Mouse (Mus musculus) hindbrain, embryonic 12.5 days (tissue): ENCODE data around the gene Pde6d. TPM values are rescaled to one million over a fixed set of nuclear protein-coding genes. Genes with fewer than 3 reads are reported as not detected.

Source experiments
- ATAC-seq: fragments of 200-750 bp; cut with Nextera tagmentation; 2 replicates; pipeline ENCODE4 v1.8.0; 2017; ENCODE audit warnings: moderate TSS enrichment; ENCODE audit not compliant: low FRiP score
- H3K27ac ChIP-seq: fragments of 300-500 bp; sonication (generic); 2 replicates; pipeline ENCODE4 v1.5.1; 2016; ENCODE audit warnings: mild to moderate bottlenecking
- H3K27me3 ChIP-seq: fragments of 300-500 bp; sonication (generic); 2 replicates; pipeline ENCODE4 v1.6.1; 2016; ENCODE audit warnings: mild to moderate bottlenecking
- H3K36me3 ChIP-seq: fragments of 300-500 bp; sonication (generic); 2 replicates; pipeline ENCODE4 v1.6.1; 2016; ENCODE audit warnings: mild to moderate bottlenecking
- H3K4me1 ChIP-seq: fragments of 300-500 bp; sonication (generic); 2 replicates; pipeline ENCODE4 v1.6.1; 2016
- H3K4me2 ChIP-seq: fragments of 300-500 bp; sonication (generic); replicated peaks from 2 replicates; pipeline ENCODE4 v1.6.1; 2016; ENCODE audit warnings: mild to moderate bottlenecking
- H3K4me3 ChIP-seq: fragments of 300-500 bp; sonication (generic); 2 replicates; pipeline ENCODE4 v1.5.1; 2016; ENCODE audit warnings: mild to moderate bottlenecking
- H3K9ac ChIP-seq: fragments of 300-500 bp; sonication (generic); 2 replicates; pipeline ENCODE4 v1.6.1; 2016; ENCODE audit warnings: mild to moderate bottlenecking, moderate library complexity
- H3K9me3 ChIP-seq: fragments of 300-500 bp; sonication (generic); replicated peaks from 2 replicates; pipeline ENCODE4 v1.6.1; 2016; ENCODE audit warnings: mild to moderate bottlenecking
- WGBS: fragments of 180-500 bp; shearing (Covaris S2); methylation state at CpG from one replicate; pipeline ENCODE4 v1.1.7; 2016; 5-methylcytosine and 5-hydroxymethylcytosine counted together
- polyA plus RNA-seq: library from polyadenylated mRNA; unstranded; fragments of >200 nt; fragmentation: Nextera tagmentation; extraction: Ambion mirVana; gene quantifications from 2 replicates; pipeline ENCODE4 v1.2.1, GENCODE M21; 2016

The Pde6d gene
- polyA plus RNA-seq, 1 experiment from 2014 or later: 93.7 TPM

DNA sequence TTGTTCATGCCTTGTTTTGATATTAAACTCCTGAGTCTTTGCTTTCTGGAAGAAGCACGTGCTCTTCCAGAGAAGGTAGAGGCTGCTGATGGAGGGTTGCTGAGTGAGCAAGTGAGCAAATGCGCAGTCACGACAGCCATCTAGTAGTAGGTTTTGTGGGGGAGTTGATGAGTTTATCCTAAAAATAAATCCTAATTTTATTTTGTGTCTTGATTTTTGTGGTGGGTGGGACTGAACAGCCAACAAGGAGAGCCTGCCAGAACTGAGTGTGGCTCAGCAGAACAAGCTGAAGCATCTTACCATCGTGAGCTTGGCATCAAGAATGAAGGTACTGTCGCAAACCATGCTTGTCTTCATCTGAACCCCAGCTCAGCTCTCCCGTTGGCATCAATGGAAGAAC lies 14.1 kb upstream of the Pde6d start:
- no peak for ATAC-seq
- Histone ChIP-seq H3K4me2 (no peak overlapping the region), H3K27me3 (no peaks in the 10 kb centered on the region), H3K9me3 (no peaks in the 10 kb centered on the region), H3K9ac (no peak overlapping the region), H3K27ac (no peak overlapping the region), H3K36me3 (peaks cover 58% of the 10 kb centered on the region), H3K4me1 (no peaks in the 10 kb centered on the region), H3K4me3 (no peak overlapping the region)
- 94% methylated on average over 6 of the region's 6 CpGs for WGBS

DNA sequence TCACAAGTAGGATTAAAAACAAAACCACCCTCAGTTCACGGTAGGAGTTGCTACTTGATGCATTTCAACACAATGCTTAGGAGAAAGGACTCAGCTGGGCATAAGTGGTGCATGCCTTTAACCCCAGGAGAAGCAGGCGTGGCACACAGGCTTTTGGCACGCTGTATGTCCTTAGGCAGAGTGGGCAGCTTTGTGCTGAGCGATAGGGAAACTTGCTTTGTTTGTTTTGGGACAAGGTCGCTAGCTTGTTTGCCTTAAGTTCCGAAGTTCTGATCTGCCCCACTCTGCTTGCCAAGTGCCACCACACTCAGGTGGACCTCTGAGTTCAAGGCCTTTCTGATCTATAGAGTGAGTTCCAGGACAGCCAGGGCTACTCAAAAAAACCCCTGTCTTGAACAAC lies 12.9 kb upstream of the Pde6d start:
- ATAC-seq: no peak
- no peaks in the 10 kb centered on the region for H3K9me3 ChIP-seq
- no peak overlapping the region for H3K4me2 ChIP-seq
- no peak overlapping the region for H3K27ac ChIP-seq
- H3K27me3 ChIP-seq: no peaks in the 10 kb centered on the region
- WGBS: 97% methylated on average over 6 of the region's 6 CpGs
- H3K9ac ChIP-seq: no peak overlapping the region
- H3K4me1 ChIP-seq: no peaks in the 10 kb centered on the region
- H3K36me3 ChIP-seq: peaks cover 55% of the 10 kb centered on the region
- no peak overlapping the region for H3K4me3 ChIP-seq

DNA sequence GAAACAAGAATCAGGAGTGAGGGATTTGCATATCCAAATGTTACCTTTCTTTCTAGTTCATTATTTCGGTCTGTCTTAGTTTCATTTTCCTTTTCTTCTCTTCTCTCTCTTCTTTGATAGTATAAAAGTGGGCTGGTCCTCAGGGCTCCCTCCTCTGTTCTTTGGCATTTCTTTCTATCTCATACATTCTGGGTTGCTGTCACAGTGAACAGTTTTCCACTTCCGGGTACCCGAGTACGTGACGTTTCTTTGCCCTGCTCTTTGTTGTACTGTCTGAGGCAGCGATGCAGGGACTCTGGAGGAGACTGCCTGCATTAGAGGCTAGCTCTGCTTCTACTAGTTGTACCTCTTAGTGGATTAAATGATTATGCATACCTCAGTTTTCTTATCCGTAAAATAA lies 12.1 kb upstream of the Pde6d start:
- Histone ChIP-seq H3K9ac (no peak overlapping the region), H3K4me1 (no peaks in the 10 kb centered on the region), H3K4me2 (no peak overlapping the region), H3K27ac (no peak overlapping the region), H3K27me3 (no peaks in the 10 kb centered on the region), H3K9me3 (no peaks in the 10 kb centered on the region), H3K4me3 (no peak overlapping the region), H3K36me3 (peaks cover 54% of the 10 kb centered on the region)
- 91% methylated on average over 7 of the region's 7 CpGs for WGBS
- ATAC-seq: no peak

DNA sequence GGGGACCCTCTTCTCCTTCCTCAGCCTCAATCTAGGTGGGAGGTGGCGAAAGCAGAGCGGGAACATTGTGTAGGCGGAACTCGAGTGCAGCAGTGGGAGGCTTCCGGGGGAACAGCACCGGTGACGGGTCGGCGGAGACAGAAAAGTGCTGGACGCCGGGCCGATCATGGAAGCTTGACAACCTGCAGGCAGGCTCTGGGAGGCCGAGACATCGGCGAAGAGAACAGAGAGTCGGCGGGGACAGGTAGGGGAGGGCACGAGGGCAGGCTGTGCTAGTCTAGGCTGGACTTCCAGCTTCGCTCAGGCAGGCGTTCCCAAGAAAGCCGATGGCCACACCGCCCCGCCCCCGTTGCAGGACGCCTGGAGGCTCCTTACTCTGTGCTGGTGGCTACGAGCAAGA lies 4.6 kb upstream of the Pde6d start:
- peak overlapping the region; percentile 62 for H3K27ac ChIP-seq
- peak overlapping the region; percentile 58 for H3K4me2 ChIP-seq
- H3K36me3 ChIP-seq: peaks cover 17% of the 10 kb centered on the region; the same call in 1 of the 2 replicates
- H3K9me3 ChIP-seq: no peaks in the 10 kb centered on the region
- peaks cover 12% of the 10 kb centered on the region for H3K4me1 ChIP-seq
- peak; percentile 5; the same call in 1 of the 2 replicates for ATAC-seq
- H3K27me3 ChIP-seq: no peaks in the 10 kb centered on the region
- H3K4me3 ChIP-seq: peak overlapping the region; percentile 95
- 2% methylated on average over 26 of the region's 26 CpGs for WGBS
- peak overlapping the region; percentile 86 for H3K9ac ChIP-seq

DNA sequence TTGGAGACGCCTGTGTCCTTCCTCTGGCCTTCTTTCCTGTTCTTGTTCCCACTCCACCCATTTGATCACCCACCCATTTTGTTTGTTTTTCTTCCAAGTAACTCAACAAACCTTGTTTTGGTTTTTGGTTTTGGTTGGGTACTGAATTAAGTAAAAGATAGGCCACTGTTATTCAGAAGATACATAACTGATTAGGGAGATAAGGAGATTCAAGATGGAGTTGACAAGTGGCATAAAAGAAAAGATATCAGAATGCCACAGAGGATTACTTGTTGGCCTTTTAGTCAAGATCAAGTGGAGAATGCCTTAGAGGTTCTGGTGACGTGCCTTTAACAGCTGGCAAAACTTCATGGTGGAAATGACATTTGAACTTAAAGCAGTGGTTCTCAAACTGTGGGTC lies 1.3 kb upstream of the Pde6d start:
- Histone ChIP-seq H3K9ac (no peak overlapping the region), H3K4me1 (peaks cover 20% of the 10 kb centered on the region), H3K27ac (no peak overlapping the region), H3K4me3 (no peak overlapping the region), H3K36me3 (no peaks in the 10 kb centered on the region), H3K27me3 (no peaks in the 10 kb centered on the region), H3K9me3 (no peaks in the 10 kb centered on the region), H3K4me2 (no peak overlapping the region)
- 72% methylated on average over 2 of the region's 2 CpGs for WGBS
- ATAC-seq: no peak

DNA sequence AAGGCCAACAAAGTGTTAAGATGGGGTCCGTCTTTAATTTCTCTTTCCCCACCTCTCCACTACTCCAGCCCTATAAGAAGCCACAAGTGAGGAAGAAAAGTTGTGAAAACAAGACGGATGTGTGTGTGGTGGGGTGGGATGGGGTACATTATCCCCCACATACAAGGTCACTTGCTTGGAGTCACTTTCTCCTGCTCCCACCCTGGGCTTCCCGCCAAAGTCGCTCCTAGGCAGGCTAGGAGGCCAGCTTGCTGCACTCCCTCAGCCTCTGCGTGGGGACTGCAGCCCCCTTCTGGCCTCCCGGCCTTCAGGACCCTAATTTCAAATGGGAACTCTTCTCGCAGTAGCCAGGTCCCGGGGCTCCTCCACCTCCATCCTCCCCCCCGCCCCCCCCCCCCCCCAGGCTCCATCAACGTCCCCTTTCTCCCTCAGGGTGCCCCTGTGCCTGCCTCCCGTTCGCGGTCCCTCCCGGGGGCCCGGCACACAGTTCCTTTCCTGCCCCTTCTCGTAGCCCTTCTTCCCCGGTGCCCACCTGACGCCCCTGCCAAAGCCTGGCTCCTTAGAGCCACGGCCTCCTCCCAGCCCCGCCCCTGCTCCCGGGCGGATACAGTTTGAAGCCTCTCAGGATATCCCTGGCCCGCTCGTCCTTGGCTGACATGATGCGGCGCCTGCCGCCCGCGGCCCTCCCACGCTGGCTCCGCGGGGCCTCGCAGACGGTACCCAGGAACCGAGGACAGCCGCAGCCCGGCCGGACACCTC lies 558 bp downstream of the Pde6d start:
- no peaks in the 10 kb centered on the region for H3K27me3 ChIP-seq
- peak; percentile 82 for ATAC-seq
- peaks cover 12% of the 10 kb centered on the region for H3K4me1 ChIP-seq
- no peaks in the 10 kb centered on the region for H3K9me3 ChIP-seq
- 2% methylated on average over 34 of the region's 38 CpGs for WGBS
- H3K27ac ChIP-seq: peak overlapping the region; percentile 75
- H3K9ac ChIP-seq: peak overlapping the region; percentile 93
- peak overlapping the region; percentile 85 for H3K4me3 ChIP-seq
- H3K36me3 ChIP-seq: no peaks in the 10 kb centered on the region
- peak overlapping the region; percentile 87 for H3K4me2 ChIP-seq

DNA sequence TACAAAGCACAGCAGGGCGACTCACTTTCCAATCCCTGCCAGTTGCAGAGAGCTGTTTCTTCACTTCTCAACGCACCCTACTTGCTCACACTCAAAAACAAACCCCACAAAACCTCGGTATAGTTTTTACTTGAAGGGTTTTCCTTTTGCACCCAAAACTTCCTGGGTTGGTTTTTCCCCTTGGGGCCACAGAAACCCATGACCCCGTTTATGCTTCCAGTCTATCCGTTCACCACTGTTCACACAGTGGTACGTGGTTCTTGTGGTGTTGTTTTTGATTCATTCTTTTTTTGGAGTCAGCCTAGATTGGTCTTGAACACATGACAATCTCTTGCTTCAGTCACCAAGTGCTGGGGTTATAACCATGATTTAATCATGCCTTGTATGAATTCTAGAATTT lies 2.0 kb downstream of the Pde6d start:
- Histone ChIP-seq H3K4me3 (no peak overlapping the region), H3K4me2 (no peak overlapping the region), H3K9ac (no peak overlapping the region), H3K4me1 (peaks cover 8% of the 10 kb centered on the region), H3K9me3 (no peaks in the 10 kb centered on the region), H3K27ac (no peak overlapping the region), H3K36me3 (no peaks in the 10 kb centered on the region), H3K27me3 (no peaks in the 10 kb centered on the region)
- ATAC-seq: no peak
- WGBS: 79% methylated on average over 6 of the region's 6 CpGs

DNA sequence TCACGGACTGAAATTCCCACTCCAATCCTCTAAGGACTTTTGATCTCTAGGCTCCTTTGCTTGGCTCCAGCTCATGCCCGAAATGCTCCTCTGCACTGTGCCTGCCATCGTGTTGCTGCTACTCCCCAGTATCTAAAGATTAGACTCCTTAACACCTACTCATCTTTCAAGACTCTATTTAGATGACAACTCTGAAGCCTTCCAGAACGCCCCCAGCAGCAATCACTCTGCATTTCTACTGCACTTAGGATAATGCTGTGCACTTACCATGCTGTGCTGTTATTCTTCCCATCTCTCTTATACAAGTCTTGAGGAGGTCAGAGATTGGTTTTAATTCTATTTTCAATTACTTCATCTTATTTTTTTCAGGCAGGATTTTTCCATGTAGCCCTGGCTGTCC lies 10.5 kb downstream of the Pde6d start:
- H3K9me3 ChIP-seq: no peaks in the 10 kb centered on the region
- no peaks in the 10 kb centered on the region; the same call in 1 of the 2 replicates for H3K36me3 ChIP-seq
- ATAC-seq: no peak
- 91% methylated on average over 4 of the region's 4 CpGs for WGBS
- no peak overlapping the region for H3K4me2 ChIP-seq
- no peak overlapping the region for H3K27ac ChIP-seq
- no peak overlapping the region for H3K4me3 ChIP-seq
- H3K4me1 ChIP-seq: no peaks in the 10 kb centered on the region
- no peak overlapping the region for H3K9ac ChIP-seq
- H3K27me3 ChIP-seq: no peaks in the 10 kb centered on the region

DNA sequence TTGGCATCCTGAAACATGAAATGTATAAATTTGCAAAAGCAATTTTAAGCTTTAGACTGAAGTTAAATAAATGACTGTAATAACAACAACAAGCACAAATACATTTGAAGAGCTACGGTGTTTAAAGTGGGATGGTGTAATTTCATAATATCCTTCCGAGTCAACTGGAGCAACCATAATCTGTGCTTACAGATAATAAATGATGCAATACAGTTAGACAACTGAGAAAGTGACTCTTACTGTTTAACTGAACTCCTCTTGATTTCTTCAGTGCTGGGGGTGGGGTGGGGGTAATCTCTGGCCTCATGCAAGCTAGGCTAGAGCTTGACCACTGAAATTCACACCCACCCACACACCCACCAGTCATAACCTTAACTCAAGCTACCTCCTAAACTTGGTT lies 11.0 kb downstream of the Pde6d start:
- no peak for ATAC-seq
- Histone ChIP-seq H3K4me3 (no peak overlapping the region), H3K27me3 (no peaks in the 10 kb centered on the region), H3K4me1 (no peaks in the 10 kb centered on the region), H3K27ac (no peak overlapping the region), H3K4me2 (no peak overlapping the region), H3K36me3 (peaks cover 2% of the 10 kb centered on the region; the same call in 1 of the 2 replicates), H3K9ac (no peak overlapping the region), H3K9me3 (no peaks in the 10 kb centered on the region)
- WGBS: 98% methylated on average over 2 of the region's 2 CpGs

DNA sequence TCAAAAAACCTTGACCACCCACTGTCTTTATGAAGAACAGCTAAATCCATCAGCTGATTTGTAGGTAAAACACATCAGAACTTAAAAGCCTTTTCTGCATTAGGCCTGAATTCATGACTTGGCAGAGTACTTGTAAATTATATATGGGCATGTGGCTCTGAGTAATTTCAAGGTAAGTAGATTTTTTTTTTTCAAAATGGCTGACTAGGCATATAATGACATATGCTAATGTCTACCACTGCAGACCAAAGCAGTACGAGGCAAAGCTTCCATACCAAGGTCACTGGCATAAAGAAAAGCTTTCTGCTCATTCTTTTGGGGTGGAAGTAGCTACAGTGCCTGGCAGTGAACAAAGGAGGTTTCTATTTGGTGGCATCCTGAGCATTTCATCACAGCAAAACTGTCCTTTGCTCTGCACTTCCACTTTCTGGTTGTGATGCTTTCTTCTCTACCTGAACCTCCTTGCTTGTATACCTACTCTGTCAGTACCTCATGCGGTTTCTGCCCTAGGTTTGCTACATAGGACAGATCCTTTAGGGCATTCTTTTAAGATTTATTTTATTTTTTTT lies 13.1 kb downstream of the Pde6d start:
- no peak for ATAC-seq
- Histone ChIP-seq H3K4me3 (no peak overlapping the region), H3K9me3 (no peaks in the 10 kb centered on the region), H3K4me1 (no peaks in the 10 kb centered on the region), H3K9ac (no peak overlapping the region), H3K27me3 (no peaks in the 10 kb centered on the region), H3K4me2 (no peak overlapping the region), H3K27ac (no peak overlapping the region), H3K36me3 (peaks cover 2% of the 10 kb centered on the region; the same call in 1 of the 2 replicates)
- WGBS: 85% methylated on average over 2 of the region's 2 CpGs

DNA sequence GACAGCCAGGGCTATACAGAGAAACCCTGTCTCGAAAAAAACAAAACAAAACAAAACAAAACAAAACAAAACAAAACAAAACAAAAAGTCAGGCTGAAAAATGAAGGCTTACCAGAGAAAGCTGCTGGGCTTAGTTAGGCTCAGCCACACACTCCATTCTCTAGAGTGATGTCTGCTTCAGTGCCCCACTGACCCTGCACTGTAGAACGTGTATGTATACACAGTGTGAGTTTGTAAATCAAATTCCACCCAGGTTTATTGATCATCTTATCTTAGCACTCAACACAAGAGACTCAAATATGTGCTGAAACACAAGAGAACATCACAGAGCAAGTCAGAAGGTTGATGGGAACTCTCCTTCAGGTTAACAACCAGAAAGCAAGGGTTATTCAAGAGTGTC lies 14.0 kb downstream of the Pde6d start:
- Histone ChIP-seq H3K4me3 (no peak overlapping the region), H3K27ac (no peak overlapping the region), H3K4me2 (no peak overlapping the region), H3K27me3 (no peaks in the 10 kb centered on the region), H3K9me3 (no peaks in the 10 kb centered on the region), H3K36me3 (peaks cover 11% of the 10 kb centered on the region; the same call in 1 of the 2 replicates), H3K4me1 (no peaks in the 10 kb centered on the region), H3K9ac (no peak overlapping the region)
- 87% methylated on average over 2 of the region's 2 CpGs for WGBS
- no peak for ATAC-seq

DNA sequence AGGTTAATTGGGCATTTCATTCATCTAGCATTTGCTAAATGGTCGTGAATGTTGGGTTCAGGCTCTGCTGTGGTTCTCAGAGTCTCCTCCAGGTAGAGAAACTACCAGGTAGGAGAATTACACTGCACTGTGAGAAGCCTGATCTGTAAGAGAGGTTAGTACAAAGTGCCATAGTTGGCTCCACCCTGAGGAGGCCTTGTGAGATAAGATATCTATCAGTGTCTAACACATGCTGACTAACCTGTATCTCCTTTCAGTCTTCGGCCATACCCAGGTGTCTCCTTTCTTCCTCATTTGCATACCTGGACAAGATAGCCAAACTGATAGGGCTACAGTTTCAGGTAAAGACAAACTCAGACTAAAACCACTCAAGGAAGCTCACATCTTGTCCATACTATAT lies 19.8 kb downstream of the Pde6d start:
- no peaks in the 10 kb centered on the region for H3K4me1 ChIP-seq
- no peaks in the 10 kb centered on the region for H3K9me3 ChIP-seq
- no peak overlapping the region for H3K9ac ChIP-seq
- no peaks in the 10 kb centered on the region for H3K27me3 ChIP-seq
- 79% methylated on average over 2 of the region's 2 CpGs for WGBS
- no peak overlapping the region for H3K4me2 ChIP-seq
- H3K4me3 ChIP-seq: no peak overlapping the region
- peaks cover 25% of the 10 kb centered on the region for H3K36me3 ChIP-seq
- no peak overlapping the region for H3K27ac ChIP-seq
- no peak for ATAC-seq

DNA sequence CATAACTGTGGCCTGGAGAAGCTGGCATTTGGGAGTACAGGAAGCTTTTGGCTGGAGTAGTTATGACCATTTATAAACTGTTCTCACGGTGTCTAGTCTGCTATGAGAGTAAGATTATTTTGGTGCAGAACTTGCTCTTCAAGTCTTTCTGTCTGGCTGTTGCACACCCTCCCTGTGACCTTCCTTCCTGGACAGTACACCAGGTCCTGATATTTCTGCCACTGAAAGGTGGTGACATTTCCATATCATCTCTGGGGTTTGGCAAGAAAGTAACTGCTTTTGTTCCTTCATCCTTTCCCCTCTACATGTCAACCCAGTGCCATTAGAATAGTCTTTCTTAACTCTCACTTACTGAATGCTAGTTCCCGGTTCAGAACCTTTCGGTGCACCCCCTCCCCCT lies 23.2 kb downstream of the Pde6d start:
- Histone ChIP-seq H3K27me3 (no peaks in the 10 kb centered on the region), H3K9me3 (no peaks in the 10 kb centered on the region), H3K27ac (no peak overlapping the region), H3K4me2 (no peak overlapping the region), H3K4me1 (no peaks in the 10 kb centered on the region), H3K36me3 (peaks cover 35% of the 10 kb centered on the region), H3K9ac (no peak overlapping the region), H3K4me3 (no peak overlapping the region)
- 90% methylated on average over 3 of the region's 3 CpGs for WGBS
- ATAC-seq: no peak
